Mouse (Mus musculus) G1E-ER4 (cell line): Measurements from ENCODE around the gene Gm28553. TPM values are rescaled to one million over a fixed set of nuclear protein-coding genes. Genes with fewer than 3 reads are reported as not detected.
"Not testable (repeated sequence)": the region's sequence is repeated elsewhere in the genome, so short reads cannot be mapped to it uniquely, and the experiment has no call there.

Source experiments
- GATA1 ChIP-seq: IDR thresholded peaks from one replicate; pipeline ENCODE4 v1.8.0; 2012; ENCODE audit warnings: low read length, inconsistent platforms
- polyA plus RNA-seq: library from polyadenylated mRNA; stranded (reverse); fragments of >175 nt; gene quantifications from 2 replicates; pipeline ENCODE4 v1.2.3, GENCODE M21; 2012

Gene Gm28553
- polyA plus RNA-seq: not detected in 2 replicates

- not testable (repeated sequence) for TF ChIP-seq GATA1
These were observed at the start of gene Gm28553 for GRCm38 (mm10) chrY:48856197-48856596. Gene Gm28553, plus strand, starts transcription at chrY:48856497.
